Mouse (Mus musculus) c-Kit-positive CD71-negative TER-119-negative erythroid progenitor cells, embryonic 14.5 days (primary cell): ENCODE results near the gene Fndc8.

Source experiments
- DNase-seq: peaks from one replicate; pipeline ENCODE4 v3.0.0-alpha.2; 2013; ENCODE audit warnings: low read depth

The Fndc8 gene

DNA sequence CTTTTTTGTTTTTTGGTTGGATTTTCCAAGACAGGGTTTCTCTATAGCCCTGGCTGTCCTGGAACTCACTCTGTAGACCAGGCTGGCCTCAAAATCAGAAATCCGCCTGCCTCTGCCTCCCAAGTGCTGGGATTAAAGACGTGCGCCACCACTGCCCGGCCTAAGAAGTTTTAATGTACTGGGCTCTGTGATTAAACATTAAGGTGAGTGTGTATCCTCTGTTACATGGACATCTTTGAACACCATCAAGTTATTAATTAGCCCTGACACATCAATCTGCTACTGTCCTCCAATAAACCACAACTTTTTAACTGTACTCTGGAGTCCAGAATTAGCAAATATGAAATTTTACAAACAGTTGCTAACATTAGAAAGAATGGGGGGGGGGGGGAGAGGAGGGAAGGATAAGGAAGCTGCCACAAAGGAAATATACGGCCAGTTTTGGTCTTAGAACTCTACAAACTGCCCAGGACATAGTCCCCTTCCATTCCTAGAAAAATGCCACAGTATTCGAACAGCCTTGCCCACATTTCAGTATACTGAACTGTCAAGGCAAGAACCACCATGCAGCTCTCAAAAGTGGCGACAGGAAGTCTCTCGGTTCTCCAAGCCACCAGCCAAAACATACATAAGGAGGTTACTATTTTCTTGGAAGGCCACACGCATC, 22.3 kb upstream of the Fndc8 start:
- no peak for DNase-seq

DNA sequence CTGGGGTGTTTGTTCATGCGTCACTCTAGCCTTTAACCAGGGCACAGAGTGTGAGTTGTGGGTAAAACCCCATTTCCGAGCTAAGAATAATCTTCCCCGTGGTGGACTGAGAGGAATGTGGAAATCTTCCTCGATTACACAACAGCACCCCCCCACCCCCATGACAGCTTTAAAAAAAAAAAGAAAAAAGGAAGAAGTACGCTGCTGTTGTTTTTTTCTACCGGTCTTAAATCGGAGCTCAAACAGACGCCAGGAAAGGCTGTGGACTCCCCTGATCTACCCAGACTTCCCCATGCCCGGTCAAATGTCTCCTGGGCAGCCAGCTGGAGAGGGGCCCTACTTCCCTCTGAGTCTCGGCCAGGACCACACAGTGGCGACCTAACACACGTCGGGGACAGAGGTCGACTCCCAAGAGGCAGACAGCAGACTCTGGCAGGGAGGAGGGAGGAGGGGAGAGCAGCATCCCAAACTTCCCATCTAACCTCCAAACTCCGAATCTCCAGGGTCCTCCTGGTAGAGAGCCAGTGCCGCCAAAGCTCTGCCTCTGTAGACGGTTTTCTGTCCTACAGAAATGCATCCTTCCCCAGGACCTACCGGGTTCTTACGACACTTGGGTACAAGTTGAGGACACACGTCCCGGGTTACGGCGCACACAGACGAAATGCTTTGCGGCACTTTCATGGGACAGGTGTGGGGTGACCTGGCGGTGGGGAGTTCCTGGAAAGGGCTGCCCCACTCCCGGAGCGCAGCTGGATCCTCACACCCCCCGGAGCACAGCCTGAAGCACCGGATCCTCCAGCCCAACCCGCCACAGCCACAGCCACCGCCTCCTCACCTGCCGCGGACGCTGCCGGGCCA, 21.5 kb upstream of the Fndc8 start:
- DNase-seq: peak; percentile 61

DNA sequence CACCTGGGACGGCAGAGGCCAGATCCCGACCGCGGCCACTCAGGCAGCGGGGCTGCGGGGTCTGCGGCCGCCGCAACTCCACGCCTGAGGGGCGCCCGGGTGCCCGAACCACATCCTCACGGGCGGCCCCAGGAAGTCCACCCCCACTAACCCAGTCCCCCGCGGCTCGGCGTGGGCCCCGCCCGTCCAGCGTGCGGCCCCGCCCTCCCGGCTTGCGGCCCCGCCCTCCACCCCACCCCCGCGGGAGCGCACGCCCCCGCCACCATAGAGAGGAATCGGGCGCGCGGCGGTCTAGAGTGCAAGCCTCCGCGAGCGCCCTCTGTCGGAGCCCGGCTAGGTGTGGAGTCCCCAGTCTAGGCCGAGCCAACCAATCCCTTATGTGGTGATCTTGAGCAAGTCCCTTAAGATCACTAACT, 20.9 kb upstream of the Fndc8 start, which contains the start of gene Rffl:
Gene Rffl, minus strand, starts transcription at position 180 of the 416 bp plus-strand sequence.
- DNase-seq: peak; percentile 93

DNA sequence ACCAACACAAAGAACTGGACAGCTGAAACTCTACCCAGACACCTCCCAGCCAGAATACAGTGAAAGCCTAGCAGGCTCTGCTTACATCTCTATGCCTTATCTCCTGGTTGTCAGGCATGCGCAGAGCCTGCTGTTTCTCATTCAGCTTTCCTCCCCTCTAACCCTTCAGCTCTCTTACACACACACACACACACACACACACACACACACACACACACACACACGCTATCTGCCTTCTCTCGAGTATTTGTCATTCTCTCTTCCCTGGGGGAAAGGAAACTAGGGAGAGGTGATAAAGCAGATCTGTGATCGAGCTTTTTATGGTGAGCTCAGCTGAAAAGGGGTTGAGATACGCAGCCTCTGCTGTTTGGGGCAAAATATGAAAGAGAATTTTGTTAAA, 17.0 kb upstream of the Fndc8 start:
- no peak for DNase-seq

DNA sequence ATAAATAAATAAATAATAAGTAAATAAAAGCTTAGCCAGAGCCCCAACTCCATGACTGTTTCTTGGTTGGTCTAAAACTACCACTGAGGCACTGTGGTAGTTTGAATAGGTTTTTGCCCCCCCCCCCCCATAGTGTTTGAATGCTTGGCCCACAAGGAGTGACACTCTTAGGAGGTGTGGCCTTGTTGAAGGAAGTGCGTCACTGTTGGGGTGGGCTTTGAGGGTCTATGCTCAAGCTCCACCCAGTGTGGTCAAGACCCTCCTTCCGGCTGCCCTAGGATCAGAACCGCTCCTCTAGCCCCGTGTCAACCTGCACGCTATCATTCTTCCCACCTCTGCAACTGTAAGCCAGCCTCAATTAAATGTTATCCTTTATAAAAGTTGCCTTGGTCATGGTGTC, 16.3 kb upstream of the Fndc8 start:
- no peak for DNase-seq

DNA sequence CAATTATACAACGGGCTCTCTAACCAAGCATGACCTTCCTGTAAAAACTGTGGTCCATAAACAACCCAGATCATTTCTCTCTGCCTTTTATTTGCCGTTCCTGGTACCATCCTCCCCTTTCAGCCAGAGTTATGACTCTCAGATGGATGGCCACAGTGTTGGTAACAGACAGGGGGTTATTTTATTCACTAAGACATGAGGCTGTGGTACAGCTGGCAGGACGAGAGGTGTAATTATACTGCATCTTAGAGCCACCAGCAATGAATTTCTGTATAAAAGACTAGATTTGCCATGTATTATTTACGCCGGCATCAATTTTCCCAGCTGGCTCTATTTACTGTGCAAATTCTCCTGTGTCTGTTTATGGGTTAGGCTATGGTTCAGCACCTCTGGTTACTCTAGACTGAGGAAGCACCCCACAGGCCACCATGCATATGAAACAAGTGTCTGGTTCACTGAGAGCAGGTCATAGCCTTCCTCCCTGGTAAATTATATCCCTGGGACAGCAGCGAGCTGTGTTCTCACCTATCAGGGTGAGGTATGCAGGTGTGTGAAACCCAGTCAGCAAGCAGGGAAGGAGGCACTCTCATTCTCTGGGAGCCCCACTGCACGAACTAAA, 14.1 kb upstream of the Fndc8 start:
- DNase-seq: no peak

DNA sequence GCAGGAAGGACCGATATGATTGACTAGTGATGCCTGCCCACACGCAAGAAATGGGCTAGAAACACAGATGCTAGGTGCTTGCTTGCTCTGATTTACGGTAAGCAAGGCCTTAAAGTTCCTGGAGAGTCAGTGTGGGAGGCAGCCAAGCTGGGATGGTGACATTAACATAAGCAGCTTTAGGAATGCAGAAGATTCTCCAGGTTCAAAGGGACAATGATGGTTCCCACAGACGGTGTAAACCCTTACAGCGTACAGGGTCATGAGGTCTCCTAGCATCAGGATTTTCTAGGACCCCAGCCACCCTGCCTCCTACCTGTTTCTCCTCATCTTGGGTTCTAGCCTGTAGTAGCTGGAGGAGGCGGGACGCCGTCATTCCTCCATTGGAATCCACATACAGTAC, 8.7 kb upstream of the Fndc8 start:
- no peak for DNase-seq

DNA sequence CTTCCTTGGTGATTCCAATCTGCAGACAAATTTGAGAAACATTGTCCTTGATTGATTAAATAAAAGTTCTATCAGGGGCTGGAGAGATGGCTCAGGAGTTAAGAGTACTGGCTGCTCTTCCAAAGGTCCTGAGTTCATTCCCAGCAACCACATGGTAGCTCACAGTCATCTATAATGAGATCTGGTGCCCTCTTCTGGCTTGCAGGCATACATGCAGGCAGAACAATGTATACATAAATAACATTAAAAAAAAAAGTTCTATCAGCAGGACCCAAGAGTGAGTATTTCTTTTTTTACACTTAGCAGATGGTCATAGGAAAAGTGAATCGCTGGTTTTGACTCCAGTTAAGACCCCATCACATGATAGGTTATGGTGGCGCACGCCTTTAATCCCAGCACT, 5.4 kb upstream of the Fndc8 start:
- DNase-seq: no peak

DNA sequence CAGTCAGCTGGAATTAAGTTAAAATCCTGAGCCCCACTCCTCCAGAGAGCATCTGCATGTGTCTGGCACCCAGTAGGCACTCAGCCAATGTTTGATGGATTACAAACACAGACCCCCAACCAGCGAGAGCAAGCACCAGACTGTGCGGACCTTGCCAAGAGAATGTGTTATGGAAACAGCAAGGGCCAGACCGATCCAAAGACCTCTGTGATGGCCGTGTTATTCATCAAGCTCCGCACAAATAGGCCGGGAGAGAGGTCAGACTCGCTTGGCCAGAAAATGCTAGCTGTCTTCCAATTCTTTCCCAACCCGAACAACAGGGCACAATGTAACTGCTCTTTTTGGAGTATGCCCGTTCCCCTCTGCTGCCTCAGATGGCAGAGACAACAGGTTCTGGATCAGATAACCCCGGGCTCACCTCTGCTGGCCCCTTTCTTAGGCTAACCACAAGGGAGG, 3.4 kb upstream of the Fndc8 start:
- DNase-seq: no peak

DNA sequence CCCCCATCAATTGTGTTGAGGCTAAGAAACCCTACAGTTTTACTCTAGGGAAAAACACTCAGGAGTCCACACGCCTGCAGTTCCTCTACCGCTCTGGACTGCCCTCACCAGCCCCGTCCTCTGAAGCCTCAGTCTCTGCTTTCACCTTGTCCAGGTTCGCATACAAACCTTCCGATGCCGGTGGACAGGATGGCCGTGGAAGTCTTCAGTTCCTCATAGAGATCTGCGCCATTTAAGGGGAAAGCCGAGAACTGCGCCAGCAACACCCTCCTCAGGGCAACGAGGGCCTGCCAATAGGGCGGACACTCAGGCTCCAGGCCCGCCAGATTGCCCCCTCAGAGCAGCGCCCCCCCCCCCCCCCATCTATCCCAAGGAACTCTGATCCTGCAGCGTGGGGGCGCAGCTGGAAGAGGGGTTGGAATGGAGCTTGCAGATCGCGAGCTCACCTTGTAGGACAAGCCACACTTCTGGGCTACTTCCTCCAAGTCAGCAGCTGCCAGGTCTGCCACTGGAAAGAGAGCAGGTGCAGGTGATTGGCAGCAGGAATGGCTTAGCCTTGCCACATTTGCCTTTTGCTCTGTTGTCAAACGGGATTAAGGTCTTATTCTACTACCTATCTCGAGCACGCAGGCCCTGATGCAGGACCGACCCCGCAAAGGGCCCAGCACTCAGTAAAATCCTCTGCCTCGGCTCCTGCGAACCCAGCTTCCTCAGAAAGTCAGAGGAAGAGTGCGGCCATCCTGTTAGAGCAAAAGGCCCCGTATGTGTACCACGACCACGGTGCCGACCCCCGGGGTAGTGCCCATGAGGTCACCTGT, 2.2 kb upstream of the Fndc8 start:
- DNase-seq: no peak

DNA sequence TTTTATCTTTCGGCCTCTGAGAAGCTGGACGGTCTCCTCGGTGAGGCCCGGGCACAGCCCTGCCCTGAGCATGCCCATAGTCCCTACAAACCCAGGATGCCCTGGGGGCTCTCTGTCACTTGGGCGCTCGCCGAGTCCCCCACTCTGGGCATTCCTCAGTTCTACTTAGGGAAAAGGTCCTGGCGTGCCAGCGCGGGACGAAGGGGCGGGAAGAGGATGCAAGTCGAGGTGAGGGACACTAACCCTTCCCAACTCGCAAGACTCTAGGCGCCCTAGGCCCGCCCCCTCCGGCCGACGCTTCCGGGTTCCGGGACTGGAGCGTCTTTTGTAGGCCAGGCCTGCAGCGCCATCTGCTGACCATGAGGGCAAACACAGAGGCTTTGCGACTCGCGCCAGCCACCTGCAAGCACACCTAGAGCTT, 1.6 kb upstream of the Fndc8 start, which contains the start of gene Rad51d:
Gene Rad51d, minus strand, starts transcription at position 273 of the 421 bp plus-strand sequence.
- peak; percentile 97 for DNase-seq

DNA sequence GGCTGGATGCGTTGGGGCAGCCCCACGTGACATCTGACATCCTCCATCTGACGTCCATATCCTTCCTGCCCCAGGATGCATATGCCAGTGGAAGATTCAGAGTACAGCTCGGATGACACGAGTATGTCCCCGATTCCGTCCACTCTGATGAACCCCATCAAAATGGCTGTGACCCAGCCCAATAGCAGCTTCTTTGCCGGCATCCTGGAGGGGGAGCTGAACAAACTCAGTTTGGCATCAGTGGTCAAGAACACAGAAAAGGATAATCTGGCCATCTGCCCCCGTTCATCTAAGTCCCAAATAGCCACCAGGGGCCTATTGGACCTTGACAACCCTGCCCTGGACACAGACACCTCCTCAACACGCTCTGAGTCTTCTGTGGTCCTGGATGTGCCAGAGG, 5.6 kb downstream of the Fndc8 start:
- no peak for DNase-seq

DNA sequence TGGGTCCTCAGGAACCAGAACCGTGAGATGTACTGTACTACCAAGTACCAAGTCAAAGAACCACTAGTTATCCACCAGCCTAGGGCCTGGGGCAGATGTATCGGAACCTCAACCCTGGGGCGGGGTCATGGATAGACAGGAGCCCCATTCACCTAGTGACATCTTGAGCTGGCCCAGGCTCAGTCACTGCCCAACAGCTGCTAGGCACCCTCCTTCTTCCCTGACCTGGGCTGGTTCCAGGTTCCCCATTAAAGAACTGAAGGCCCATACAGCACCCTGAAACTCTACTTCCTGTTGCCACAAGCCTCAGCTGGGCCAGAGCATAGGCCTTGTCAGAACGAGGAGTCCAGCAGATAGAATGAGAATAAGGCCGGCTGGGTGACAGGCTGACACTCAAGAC, 7.8 kb downstream of the Fndc8 start:
- DNase-seq: no peak

DNA sequence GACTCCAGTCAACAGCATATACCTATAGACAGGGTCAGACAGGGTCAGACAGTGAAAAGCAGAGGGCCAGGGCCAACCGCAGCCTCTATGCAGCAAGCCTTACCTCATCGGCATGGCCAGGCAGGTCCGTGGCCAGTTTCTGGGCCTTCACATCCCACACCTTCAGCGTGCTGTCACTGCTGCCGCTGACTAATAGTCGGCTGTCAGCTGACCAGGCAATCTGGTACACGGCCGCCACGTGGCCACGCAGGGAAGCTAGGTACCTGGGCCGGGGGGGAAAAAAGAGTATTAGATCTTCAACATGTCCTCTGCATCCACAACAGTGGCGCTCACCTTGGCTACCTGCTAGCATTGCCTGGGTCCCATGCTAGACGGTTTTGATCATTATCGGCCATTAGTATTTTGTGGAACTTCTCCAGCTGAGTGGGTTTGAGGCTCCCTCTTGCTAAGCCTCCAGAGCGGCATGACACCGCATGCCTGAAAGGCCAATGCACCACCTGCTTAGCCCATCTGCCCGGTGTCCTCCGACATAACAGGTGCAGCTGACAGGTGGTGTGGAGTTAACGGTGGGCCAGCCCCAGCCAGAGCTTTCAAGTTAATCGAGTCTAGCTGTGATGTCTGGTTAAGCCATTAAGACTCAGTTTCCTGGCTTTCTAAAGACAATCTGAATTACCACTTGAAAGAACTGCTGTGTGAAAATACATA, 9.8 kb downstream of the Fndc8 start:
- no peak for DNase-seq

DNA sequence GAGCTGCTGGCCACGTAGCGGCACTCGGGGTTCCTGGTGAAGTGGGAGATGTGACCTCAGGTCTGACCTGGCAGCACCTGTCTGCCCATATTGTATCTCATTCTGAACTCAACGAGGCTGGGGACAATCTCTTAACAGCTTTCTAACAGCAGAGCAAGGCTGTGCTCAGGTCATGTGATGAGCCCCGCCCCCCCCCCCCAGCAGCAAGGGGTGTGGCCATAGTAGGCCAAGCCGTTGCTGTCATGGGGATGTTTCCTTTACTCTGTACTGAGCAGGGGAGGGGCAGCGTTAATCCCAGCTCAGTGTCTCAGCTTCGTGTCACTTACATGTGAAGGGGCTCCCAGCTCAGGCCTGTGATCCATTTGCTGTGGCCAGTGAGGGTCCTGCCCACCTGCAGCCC, 13.0 kb downstream of the Fndc8 start:
- no peak for DNase-seq

DNA sequence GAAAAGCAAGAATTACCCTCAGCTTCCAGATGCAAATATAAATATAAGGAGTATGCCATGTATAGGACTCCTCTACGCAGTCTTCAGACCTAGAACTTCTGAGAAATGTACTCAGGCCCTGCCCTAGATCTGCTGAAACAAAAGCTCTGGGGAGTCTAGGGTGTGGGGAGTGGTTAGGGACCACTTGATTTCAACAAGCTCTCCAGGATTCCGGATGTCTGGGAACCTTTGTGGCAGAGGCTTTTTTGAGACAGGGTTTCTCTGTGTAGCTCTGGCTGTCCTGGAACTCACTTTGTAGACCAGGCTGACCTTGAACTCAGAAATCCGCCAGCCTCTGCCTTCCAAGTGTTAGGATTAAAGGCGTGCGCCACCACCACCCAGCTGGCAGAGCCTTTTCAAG, 13.9 kb downstream of the Fndc8 start:
- no peak for DNase-seq

DNA sequence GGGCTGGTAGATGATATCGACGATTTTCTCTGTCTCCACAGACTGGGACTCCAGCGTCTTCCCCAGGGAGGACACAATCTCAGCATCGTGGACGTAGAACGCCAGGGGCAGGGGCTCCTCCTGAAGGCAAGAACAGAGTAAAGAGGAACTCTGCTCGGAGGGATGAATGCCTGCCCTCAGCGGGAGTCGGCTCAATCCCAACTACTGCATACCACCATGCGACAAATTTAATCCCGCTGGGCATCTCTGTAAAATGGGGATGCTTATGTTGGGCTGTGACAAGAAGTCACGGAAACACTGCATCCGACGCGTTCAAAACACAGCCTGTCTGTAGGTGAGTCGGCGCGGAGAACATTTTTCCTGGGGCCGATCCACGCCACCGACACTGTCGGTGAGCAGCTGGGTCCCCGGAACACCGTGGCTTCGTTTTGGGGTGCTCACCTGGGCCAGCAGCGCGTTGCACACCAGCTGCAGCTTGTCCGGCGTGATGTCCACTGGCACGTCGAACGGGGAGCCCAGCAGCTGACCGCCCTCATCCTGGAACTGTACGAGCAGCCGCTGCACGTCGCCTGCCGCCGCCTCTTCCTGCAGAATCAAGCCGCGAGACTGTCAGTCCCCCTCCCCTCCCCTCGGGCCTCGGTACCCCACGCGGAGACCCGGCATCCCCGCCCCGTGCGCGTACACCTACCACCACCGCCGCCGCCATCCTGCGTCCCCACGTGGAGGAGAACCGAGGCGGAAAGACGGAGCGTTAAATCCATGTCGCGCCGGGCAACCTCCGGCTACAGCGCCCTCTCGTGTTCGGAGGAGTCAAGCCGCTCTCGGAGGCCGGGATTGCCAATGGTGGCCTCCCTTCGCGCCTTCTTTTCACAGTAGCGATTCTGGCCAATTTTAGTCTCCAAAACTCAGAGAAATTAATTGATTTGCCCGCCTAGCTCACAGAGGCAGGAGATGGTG, 16.0 kb downstream of the Fndc8 start, which contains the start of gene Nle1:
Gene Nle1, minus strand, starts transcription at position 761 of the 957 bp plus-strand sequence.
- DNase-seq: peak; percentile 93

DNA sequence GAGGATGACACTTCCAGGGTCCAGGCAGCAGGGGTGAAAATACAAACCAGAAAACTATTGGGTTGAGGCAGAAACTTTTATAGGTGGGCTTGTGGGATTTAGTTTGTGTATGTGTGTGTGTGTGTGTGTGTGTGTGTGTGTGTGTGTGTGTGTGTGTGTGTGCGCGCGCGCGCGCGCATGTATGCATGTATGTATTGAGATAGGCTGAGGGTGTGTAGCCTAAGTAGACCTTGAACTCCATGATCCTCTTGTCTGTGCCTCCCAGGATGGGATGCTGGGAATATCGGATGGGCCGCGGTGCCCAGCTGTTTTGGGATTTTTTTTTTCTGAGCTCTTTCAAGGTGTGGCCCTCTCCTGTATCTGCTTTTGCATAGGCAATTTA, 16.7 kb downstream of the Fndc8 start:
- DNase-seq: no peak

DNA sequence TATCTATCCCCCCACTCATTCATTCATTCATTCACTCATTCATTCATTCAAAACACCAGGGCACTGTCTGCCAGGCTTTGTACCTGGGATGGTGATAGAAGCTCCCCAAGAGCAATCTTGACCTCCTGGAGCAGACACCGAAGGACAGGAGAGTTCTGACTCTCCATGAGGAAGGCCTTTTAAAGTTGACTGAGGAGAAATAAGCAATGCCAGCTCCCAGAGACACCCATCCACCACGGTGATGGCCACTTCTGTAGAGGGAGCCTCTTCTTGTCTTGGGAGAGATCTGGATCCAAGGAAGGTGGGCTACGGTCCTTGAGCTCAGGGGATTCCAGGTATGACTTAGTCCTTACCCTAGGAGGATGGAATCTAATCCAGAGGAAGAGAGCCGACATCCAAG, 18.3 kb downstream of the Fndc8 start, which contains the start of gene Unc45b:
Gene Unc45b, plus strand, starts transcription at position 301 of the 400 bp plus-strand sequence.
- DNase-seq: no peak
